Mouse (Mus musculus) adrenal gland, adult 10 weeks (tissue): Measurements from ENCODE around the gene Olfr694. TPM values are rescaled to one million over a fixed set of nuclear protein-coding genes. Genes with fewer than 3 reads are reported as not detected.

Experiments used
- polyA plus RNA-seq: library from polyadenylated mRNA; stranded (reverse); fragments of 350-450 nt; fragmentation: Illumina TruSeq; extraction: RNeasy Lipid Tissue Mini Kit (QIAGEN cat#74804); gene quantifications from one replicate; pipeline ENCODE4 v1.2.3, GENCODE M21; 2014; ENCODE audit warnings: low read depth, low replicate concordance

The Olfr694 gene
- polyA plus RNA-seq = not detected

GRCm38 (mm10) chr7:106691714-106692113, at the start of gene Olfr694:
TSS of gene Olfr694 (minus strand) at chr7:106691814.

DNA sequence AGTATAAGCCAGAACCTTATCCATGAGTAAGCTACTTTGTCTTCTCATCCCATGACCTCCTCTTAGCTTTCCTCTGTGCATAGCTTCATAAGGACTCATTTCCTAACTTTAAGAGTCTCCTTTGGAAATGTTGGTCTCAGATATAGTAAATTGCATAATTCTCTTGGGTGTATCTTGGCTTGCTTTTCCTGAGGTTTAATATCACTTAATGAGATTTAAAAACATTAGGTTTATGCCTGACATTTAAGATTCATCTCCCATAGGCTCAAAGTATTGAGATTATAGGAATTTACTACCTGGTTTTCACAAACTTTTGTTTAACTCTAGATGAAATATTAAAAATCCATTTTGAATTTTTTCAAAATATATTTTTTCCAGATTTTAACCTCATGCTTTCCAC, 24.7 kb upstream of the Olfr694 start, which contains the start of gene Olfr695:
TSS of gene Olfr695 (minus strand) at position 101 of the 400 bp plus-strand sequence.

DNA sequence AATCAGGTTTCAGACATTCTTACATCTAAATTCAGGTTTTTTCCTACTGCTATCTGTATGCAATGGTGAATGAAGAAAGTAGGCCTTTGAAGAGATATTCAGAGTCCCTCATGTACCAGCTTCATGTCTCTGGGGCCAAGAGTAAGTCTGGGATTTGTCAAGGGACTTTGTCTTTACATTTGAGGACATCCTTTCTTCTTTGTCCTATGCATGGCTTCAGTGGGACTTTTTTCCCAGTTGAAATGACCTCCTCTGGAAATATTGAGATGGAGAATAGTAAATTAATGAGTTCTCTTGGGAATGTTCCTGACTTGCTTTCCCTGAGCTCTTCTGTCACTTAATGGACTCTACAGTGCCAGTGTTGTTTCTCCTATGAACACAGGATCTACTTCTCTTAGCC, 11.1 kb downstream of the Olfr694 start, which contains the start of gene Olfr693:
TSS of gene Olfr693 (minus strand) at position 101 of the 400 bp plus-strand sequence.

Other genes with a start within 250 kb of the Olfr694 start
- gene Olfr693, start 11.2 kb downstream of the Olfr694 start, polyA plus RNA-seq = not detected
- gene Olfr695, start 24.6 kb upstream of the Olfr694 start, polyA plus RNA-seq = not detected
- not detected for gene Olfr697, start 50.6 kb upstream of the Olfr694 start, polyA plus RNA-seq
- not detected for gene Olfr698, start 63.6 kb upstream of the Olfr694 start, polyA plus RNA-seq
- gene Olfr699, start 101.4 kb upstream of the Olfr694 start, polyA plus RNA-seq = not detected
- not detected for gene Olfr700, start 117.0 kb upstream of the Olfr694 start, polyA plus RNA-seq
- not detected for gene Olfr701, start 122.3 kb upstream of the Olfr694 start, polyA plus RNA-seq
- gene Olfr702, start 142.1 kb upstream of the Olfr694 start, polyA plus RNA-seq = not detected
- gene Olfr703, start 151.5 kb upstream of the Olfr694 start, polyA plus RNA-seq = not detected
- gene Olfr704, start 171.4 kb upstream of the Olfr694 start, polyA plus RNA-seq = not detected
- not detected for gene Olfr705, start 185.1 kb upstream of the Olfr694 start, polyA plus RNA-seq
- not detected for gene Olfr706, start 196.3 kb upstream of the Olfr694 start, polyA plus RNA-seq
- gene Olfr707, start 209.4 kb upstream of the Olfr694 start, polyA plus RNA-seq = not detected
- gene Olfr1532-ps1, start 216.2 kb upstream of the Olfr694 start, polyA plus RNA-seq = not detected
- not detected for gene Olfr709-ps1, start 240.4 kb upstream of the Olfr694 start, polyA plus RNA-seq